Mouse (Mus musculus) liver, embryonic 12.5 days (tissue): ENCODE results near the gene Sf3a1. TPM values are rescaled to one million over a fixed set of nuclear protein-coding genes. Genes with fewer than 3 reads are reported as not detected.

Source experiments
- ATAC-seq: fragments of 200-750 bp; cut with Nextera tagmentation; 2 replicates; pipeline ENCODE4 v1.8.0; 2017; ENCODE audit warnings: moderate number of reproducible peaks, mild to moderate bottlenecking, moderate library complexity
- H3K27ac ChIP-seq: fragments of 300-500 bp; sonication (generic); 2 replicates; pipeline ENCODE4 v1.5.1; 2016; ENCODE audit warnings: mild to moderate bottlenecking
- H3K27me3 ChIP-seq: fragments of 300-500 bp; sonication (generic); replicated peaks from 2 replicates; pipeline ENCODE4 v1.6.1; 2016; ENCODE audit warnings: mild to moderate bottlenecking, moderate library complexity
- H3K36me3 ChIP-seq: fragments of 300-500 bp; sonication (generic); 2 replicates; pipeline ENCODE4 v1.6.1; 2016; ENCODE audit warnings: mild to moderate bottlenecking, moderate library complexity
- H3K4me1 ChIP-seq: fragments of 300-500 bp; sonication (generic); 2 replicates; pipeline ENCODE4 v1.6.1; 2016
- H3K4me2 ChIP-seq: fragments of 300-500 bp; sonication (generic); 2 replicates; pipeline ENCODE4 v1.6.1; 2016; ENCODE audit warnings: mild to moderate bottlenecking, moderate library complexity
- H3K4me3 ChIP-seq: fragments of 300-500 bp; sonication (generic); 2 replicates; pipeline ENCODE4 v1.5.1; 2016; ENCODE audit warnings: mild to moderate bottlenecking, moderate library complexity
- H3K9ac ChIP-seq: fragments of 300-500 bp; sonication (generic); 2 replicates; pipeline ENCODE4 v1.6.1; 2016; ENCODE audit warnings: mild to moderate bottlenecking, moderate library complexity
- H3K9me3 ChIP-seq: fragments of 300-500 bp; sonication (generic); replicated peaks from 2 replicates; pipeline ENCODE4 v1.6.1; 2016; ENCODE audit warnings: mild to moderate bottlenecking, moderate library complexity
- WGBS: fragments of 180-500 bp; shearing (Covaris S2); methylation state at CpG from one replicate; pipeline ENCODE4 v1.1.7; 2016; ENCODE audit not compliant: insufficient replicate concordance; 5-methylcytosine and 5-hydroxymethylcytosine counted together
- polyA plus RNA-seq: library from polyadenylated mRNA; unstranded; fragments of >200 nt; fragmentation: Nextera tagmentation; extraction: Ambion mirVana; gene quantifications from 2 replicates; pipeline ENCODE4 v1.2.1, GENCODE M21; 2016

The Sf3a1 gene
- polyA plus RNA-seq, 1 experiment from 2014 or later: 41.7 TPM

- WGBS: 71% methylated on average over 4 of the region's 4 CpGs
- Histone ChIP-seq H3K27ac (no peak overlapping the region), H3K9ac (no peak overlapping the region), H3K4me3 (no peak overlapping the region), H3K9me3 (no peaks in the 10 kb centered on the region), H3K4me1 (no peaks in the 10 kb centered on the region), H3K36me3 (peaks cover 58% of the 10 kb centered on the region), H3K4me2 (no peak overlapping the region), H3K27me3 (no peaks in the 10 kb centered on the region)
- no peak for ATAC-seq
Measured at GRCm38 (mm10) chr11:4142352-4142751, 17.8 kb upstream of the Sf3a1 start.

- Histone ChIP-seq H3K27ac (no peak overlapping the region), H3K4me2 (no peak overlapping the region), H3K36me3 (peaks cover 49% of the 10 kb centered on the region), H3K4me3 (no peak overlapping the region), H3K27me3 (no peaks in the 10 kb centered on the region), H3K9me3 (no peaks in the 10 kb centered on the region), H3K4me1 (no peaks in the 10 kb centered on the region), H3K9ac (no peak overlapping the region)
- WGBS: 80% methylated on average over 21 of the region's 21 CpGs
- no peak for ATAC-seq
Measured at GRCm38 (mm10) chr11:4143281-4144062, 16.7 kb upstream of the Sf3a1 start.

GRCm38 (mm10) chr11:4146381-4146780 lies 13.8 kb upstream of the Sf3a1 start:
- no peaks in the 10 kb centered on the region for H3K4me1 ChIP-seq
- H3K27me3 ChIP-seq: no peaks in the 10 kb centered on the region
- no peak for ATAC-seq
- no peak overlapping the region for H3K4me2 ChIP-seq
- H3K27ac ChIP-seq: no peak overlapping the region
- H3K9ac ChIP-seq: no peak overlapping the region
- no peak overlapping the region for H3K4me3 ChIP-seq
- WGBS: 76% methylated on average over 6 of the region's 6 CpGs
- peaks cover 25% of the 10 kb centered on the region for H3K36me3 ChIP-seq
- no peaks in the 10 kb centered on the region for H3K9me3 ChIP-seq

GRCm38 (mm10) chr11:4147098-4147497 lies 13.1 kb upstream of the Sf3a1 start:
- no peak overlapping the region for H3K9ac ChIP-seq
- WGBS: 83% methylated on average over 10 of the region's 10 CpGs
- no peaks in the 10 kb centered on the region for H3K9me3 ChIP-seq
- H3K36me3 ChIP-seq: peaks cover 18% of the 10 kb centered on the region
- no peak overlapping the region for H3K27ac ChIP-seq
- H3K4me2 ChIP-seq: no peak overlapping the region
- no peaks in the 10 kb centered on the region for H3K4me1 ChIP-seq
- no peak overlapping the region for H3K4me3 ChIP-seq
- H3K27me3 ChIP-seq: no peaks in the 10 kb centered on the region
- no peak for ATAC-seq

GRCm38 (mm10) chr11:4148120-4148519 lies 12.0 kb upstream of the Sf3a1 start:
- Histone ChIP-seq H3K4me1 (no peaks in the 10 kb centered on the region), H3K4me2 (no peak overlapping the region), H3K9ac (no peak overlapping the region), H3K27ac (no peak overlapping the region), H3K4me3 (no peak overlapping the region), H3K36me3 (peaks cover 8% of the 10 kb centered on the region), H3K9me3 (no peaks in the 10 kb centered on the region), H3K27me3 (no peaks in the 10 kb centered on the region)
- no peak for ATAC-seq
- 82% methylated on average over 5 of the region's 5 CpGs for whole genome bisulfite sequencing

GRCm38 (mm10) chr11:4148536-4149156 lies 11.5 kb upstream of the Sf3a1 start:
- Histone ChIP-seq H3K4me1 (no peaks in the 10 kb centered on the region), H3K27me3 (no peaks in the 10 kb centered on the region), H3K9ac (no peak overlapping the region), H3K9me3 (no peaks in the 10 kb centered on the region), H3K36me3 (peaks cover 3% of the 10 kb centered on the region), H3K27ac (no peak overlapping the region), H3K4me3 (no peak overlapping the region), H3K4me2 (no peak overlapping the region)
- no peak for ATAC-seq
- 70% methylated on average over 9 of the region's 9 CpGs for WGBS

GRCm38 (mm10) chr11:4149886-4150285 lies 10.3 kb upstream of the Sf3a1 start:
- 74% methylated on average over 6 of the region's 6 CpGs for WGBS
- Histone ChIP-seq H3K9ac (no peak overlapping the region), H3K36me3 (no peaks in the 10 kb centered on the region), H3K27me3 (no peaks in the 10 kb centered on the region), H3K9me3 (no peaks in the 10 kb centered on the region), H3K4me2 (no peak overlapping the region), H3K4me1 (no peaks in the 10 kb centered on the region), H3K27ac (no peak overlapping the region), H3K4me3 (no peak overlapping the region)
- ATAC-seq: no peak

GRCm38 (mm10) chr11:4153694-4154093 lies 6.5 kb upstream of the Sf3a1 start:
- H3K4me3 ChIP-seq: no peak overlapping the region
- ATAC-seq: no peak
- H3K9me3 ChIP-seq: no peaks in the 10 kb centered on the region
- H3K27ac ChIP-seq: no peak overlapping the region
- H3K27me3 ChIP-seq: no peaks in the 10 kb centered on the region
- H3K4me2 ChIP-seq: no peak overlapping the region
- WGBS: 75% methylated on average over 7 of the region's 7 CpGs
- H3K36me3 ChIP-seq: no peaks in the 10 kb centered on the region
- H3K4me1 ChIP-seq: peaks cover 17% of the 10 kb centered on the region
- H3K9ac ChIP-seq: no peak overlapping the region

- peaks cover 31% of the 10 kb centered on the region for H3K4me1 ChIP-seq
- no peak overlapping the region for H3K4me3 ChIP-seq
- no peaks in the 10 kb centered on the region for H3K9me3 ChIP-seq
- H3K9ac ChIP-seq: no peak overlapping the region
- H3K27ac ChIP-seq: no peak overlapping the region
- ATAC-seq: peak; percentile 31; the same call in 1 of the 2 replicates
- no peaks in the 10 kb centered on the region for H3K36me3 ChIP-seq
- H3K27me3 ChIP-seq: no peaks in the 10 kb centered on the region
- WGBS: 34% methylated on average over 5 of the region's 5 CpGs
- no peak overlapping the region for H3K4me2 ChIP-seq
Measured at GRCm38 (mm10) chr11:4155641-4156040, 4.5 kb upstream of the Sf3a1 start.

GRCm38 (mm10) chr11:4158676-4159075 lies 1.5 kb upstream of the Sf3a1 start:
- no peak for ATAC-seq
- 80% methylated on average over 3 of the region's 3 CpGs for WGBS
- no peak overlapping the region for H3K4me3 ChIP-seq

GRCm38 (mm10) chr11:4160758-4161480 lies 769 bp downstream of the Sf3a1 start:
- peak overlapping the region; percentile 92 for H3K9ac ChIP-seq
- H3K27me3 ChIP-seq: no peaks in the 10 kb centered on the region
- peak overlapping the region; percentile 83 for H3K27ac ChIP-seq
- H3K4me2 ChIP-seq: peak overlapping the region; percentile 96
- peaks cover 66% of the 10 kb centered on the region for H3K4me1 ChIP-seq
- peaks cover 50% of the 10 kb centered on the region for H3K36me3 ChIP-seq
- no peak for ATAC-seq
- WGBS: 5% methylated on average over 15 of the region's 15 CpGs
- H3K4me3 ChIP-seq: peak overlapping the region; percentile 91
- no peaks in the 10 kb centered on the region for H3K9me3 ChIP-seq

More at GRCm38 (mm10) chr11:4158676-4159075, 1.5 kb upstream of the Sf3a1 start:
- no peaks in the 10 kb centered on the region for H3K27me3 ChIP-seq
- H3K36me3 ChIP-seq: peaks cover 27% of the 10 kb centered on the region
- no peak overlapping the region for H3K27ac ChIP-seq
- H3K4me2 ChIP-seq: no peak overlapping the region
- H3K9me3 ChIP-seq: no peaks in the 10 kb centered on the region
- H3K9ac ChIP-seq: no peak overlapping the region
- peaks cover 59% of the 10 kb centered on the region for H3K4me1 ChIP-seq

GRCm38 (mm10) chr11:4164701-4165100 lies 4.6 kb downstream of the Sf3a1 start:
- Histone ChIP-seq H3K4me3 (no peak overlapping the region), H3K27me3 (no peaks in the 10 kb centered on the region), H3K4me2 (no peak overlapping the region), H3K9ac (no peak overlapping the region), H3K4me1 (peaks cover 62% of the 10 kb centered on the region), H3K9me3 (no peaks in the 10 kb centered on the region), H3K36me3 (peaks cover 88% of the 10 kb centered on the region), H3K27ac (no peak overlapping the region)
- 83% methylated on average over 2 of the region's 2 CpGs for WGBS
- ATAC-seq: no peak
